Mouse (Mus musculus): ENCODE measurements around the gene Opa1.

Gene Opa1

GRCm38 (mm10) chr16:29579167-29579786, at the start of gene Opa1:
TSS of gene Opa1 (plus strand) at chr16:29579334.
- peak; percentile 94 to 99 for DNase-seq (ENCODE audit: low spot score in 2 of 2)

GRCm38 (mm10) chr16:29533641-29534040, 45.5 kb upstream of the Opa1 start:
- DNase-seq (ENCODE audit: low spot score in 2 of 2): no peak

GRCm38 (mm10) chr16:29535866-29536265, 43.3 kb upstream of the Opa1 start:
- no peak for DNase-seq (ENCODE audit: low spot score in 2 of 2)

- peak in 1 of 2 experiments; percentile 38 for DNase-seq (ENCODE audit: low spot score in 2 of 2)
Measured at GRCm38 (mm10) chr16:29536411-29537204, 42.5 kb upstream of the Opa1 start.

- DNase-seq (ENCODE audit: low spot score in 2 of 2): no peak
Measured at GRCm38 (mm10) chr16:29539906-29540305, 39.2 kb upstream of the Opa1 start.

- peak in 1 of 2 experiments; percentile 31 for DNase-seq (ENCODE audit: low spot score in 2 of 2)
Measured at GRCm38 (mm10) chr16:29541261-29541683, 37.9 kb upstream of the Opa1 start.

GRCm38 (mm10) chr16:29544829-29545228, 34.3 kb upstream of the Opa1 start, which contains the start of gene Atp13a4:
TSS of gene Atp13a4 (minus strand) at chr16:29544864.
- DNase-seq (ENCODE audit: low spot score in 2 of 2): no peak

- no peak for DNase-seq (ENCODE audit: low spot score in 2 of 2)
Measured at GRCm38 (mm10) chr16:29559667-29560066, 19.5 kb upstream of the Opa1 start.

GRCm38 (mm10) chr16:29560454-29560853, 18.7 kb upstream of the Opa1 start:
- DNase-seq (ENCODE audit: low spot score in 2 of 2): no peak

- DNase-seq (ENCODE audit: low spot score in 2 of 2): peak in 1 of 2 experiments; percentile 76
Measured at GRCm38 (mm10) chr16:29560869-29561268, 18.3 kb upstream of the Opa1 start.

- DNase-seq (ENCODE audit: low spot score in 2 of 2): no peak
Measured at GRCm38 (mm10) chr16:29574013-29574412, 5.1 kb upstream of the Opa1 start.

- peak in 1 of 2 experiments; percentile 21 for DNase-seq (ENCODE audit: low spot score in 2 of 2)
Measured at GRCm38 (mm10) chr16:29575620-29576019, 3.5 kb upstream of the Opa1 start.

GRCm38 (mm10) chr16:29579787-29580176, 648 bp downstream of the Opa1 start:
- peak in 1 of 2 experiments; percentile 22 for DNase-seq (ENCODE audit: low spot score in 2 of 2)

- DNase-seq (ENCODE audit: low spot score in 2 of 2): no peak
Measured at GRCm38 (mm10) chr16:29592171-29592570, 13.0 kb downstream of the Opa1 start.

GRCm38 (mm10) chr16:29597122-29597521, 18.0 kb downstream of the Opa1 start:
- DNase-seq (ENCODE audit: low spot score in 2 of 2): no peak

- DNase-seq (ENCODE audit: low spot score in 2 of 2): peak; percentile 22 to 49
Measured at GRCm38 (mm10) chr16:29605546-29605945, 26.4 kb downstream of the Opa1 start.

GRCm38 (mm10) chr16:29607131-29607530, 28.0 kb downstream of the Opa1 start:
- DNase-seq (ENCODE audit: low spot score in 2 of 2): no peak

- no peak for DNase-seq (ENCODE audit: low spot score in 2 of 2)
Measured at GRCm38 (mm10) chr16:29614762-29615161, 35.6 kb downstream of the Opa1 start.

- DNase-seq (ENCODE audit: low spot score in 2 of 2): no peak
Measured at GRCm38 (mm10) chr16:29629053-29629452, 49.9 kb downstream of the Opa1 start.

- no peak for DNase-seq (ENCODE audit: low spot score in 2 of 2)
Measured at GRCm38 (mm10) chr16:29635780-29636179, 56.6 kb downstream of the Opa1 start.

GRCm38 (mm10) chr16:29642376-29642775, 63.2 kb downstream of the Opa1 start:
- no peak for DNase-seq (ENCODE audit: low spot score in 2 of 2)

- no peak for DNase-seq (ENCODE audit: low spot score in 2 of 2)
Measured at GRCm38 (mm10) chr16:29644871-29645270, 65.7 kb downstream of the Opa1 start.

GRCm38 (mm10) chr16:29646202-29646601, 67.1 kb downstream of the Opa1 start:
- DNase-seq (ENCODE audit: low spot score in 2 of 2): no peak

All from left cerebral cortex, adult 9 months (tissue).